Mouse (Mus musculus): Measurements from ENCODE around the gene Nfe2l1. TPM values are rescaled to one million over a fixed set of nuclear protein-coding genes. Genes with fewer than 3 reads are reported as not detected.
A peak's percentile ranks its signal among the peaks of the same experiment; 100 is the strongest.

The Nfe2l1 gene
- total and polyA plus RNA-seq, 2 experiments from 2014 or later: 57.4 to 62.4 TPM

- Histone ChIP-seq H3K27ac (ENCODE audit: low read depth, low read length) (no peak overlapping the region), H3K9me3 (ENCODE audit: low read length) (no peaks in the 10 kb centered on the region), H3K4me3 (ENCODE audit: low read depth, low read length) (peak overlapping the region; percentile 48), H3K9ac (peak overlapping the region; percentile 51), H3K4me2 (ENCODE audit: low read depth) (peak overlapping the region; percentile 90), H3K27me3 (ENCODE audit: insufficient read depth, low read length) (no peaks in the 10 kb centered on the region), H3K36me3 (ENCODE audit: insufficient read depth) (peaks cover 57% of the 10 kb centered on the region), H3K4me1 (ENCODE audit: insufficient read depth) (peaks cover 15% of the 10 kb centered on the region)
- no peak for TF ChIP-seq CTCF (IDR thresholded peaks at IDR 0.05; ENCODE audit: low read depth)
- no peak for ATAC-seq
- WGBS: 44% methylated on average over 4 of the region's 4 CpGs
- no peak for DNase-seq
Observed at GRCm38 (mm10) chr11:96822675-96823470, 6.9 kb downstream of the Nfe2l1 start.

- H3K36me3 ChIP-seq (ENCODE audit: insufficient read depth): peaks cover 59% of the 10 kb centered on the region
- DNase-seq (no peak), ATAC-seq (no peak)
- no peaks in the 10 kb centered on the region for H3K9me3 ChIP-seq (ENCODE audit: low read length)
- no peak overlapping the region for H3K9ac ChIP-seq
- H3K4me3 ChIP-seq (ENCODE audit: low read depth, low read length): no peak overlapping the region
- H3K4me1 ChIP-seq (ENCODE audit: insufficient read depth): peaks cover 15% of the 10 kb centered on the region
- H3K27me3 ChIP-seq (ENCODE audit: insufficient read depth, low read length): no peaks in the 10 kb centered on the region
- no peak overlapping the region for H3K4me2 ChIP-seq (ENCODE audit: low read depth)
- TF ChIP-seq CTCF (IDR thresholded peaks at IDR 0.05; ENCODE audit: low read depth): no peak
- WGBS: 95% methylated on average over 10 of the region's 10 CpGs
- H3K27ac ChIP-seq (ENCODE audit: low read depth, low read length): no peak overlapping the region
Observed at GRCm38 (mm10) chr11:96821956-96822355, 7.8 kb downstream of the Nfe2l1 start.

DNA sequence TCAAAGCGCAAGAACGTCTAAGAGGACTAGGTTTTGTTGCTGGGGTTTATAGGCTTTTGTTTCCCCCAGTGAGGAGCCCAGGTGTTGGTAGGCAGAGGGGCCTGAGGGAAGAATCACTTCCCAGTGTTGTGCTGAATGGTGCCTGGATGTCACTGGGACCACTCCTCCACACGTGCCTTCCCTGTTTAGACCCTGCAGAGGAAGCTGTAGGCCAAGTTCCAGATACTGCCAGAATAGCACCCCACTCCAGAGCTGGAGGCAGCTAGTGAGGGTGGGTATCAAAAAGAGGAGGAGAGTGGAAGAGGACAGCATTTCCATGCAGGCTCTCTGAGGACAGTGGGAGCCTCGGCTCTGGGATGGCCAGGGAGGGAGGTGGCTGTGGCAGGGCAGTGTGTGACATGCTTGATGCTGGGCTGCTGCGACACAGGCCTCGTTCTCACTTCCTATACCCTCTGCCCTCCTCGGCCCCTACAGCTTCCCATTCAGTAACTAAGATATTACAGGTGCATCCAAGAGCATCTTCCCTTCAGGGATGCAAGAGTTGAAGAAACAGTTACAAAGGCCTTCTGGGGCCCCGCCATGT, 11.5 kb downstream of the Nfe2l1 start:
- no peak overlapping the region for H3K4me2 ChIP-seq (ENCODE audit: low read depth)
- DNase-seq: no peak
- TF ChIP-seq CTCF (IDR thresholded peaks at IDR 0.05; ENCODE audit: low read depth): no peak
- 85% methylated on average over 8 of the region's 8 CpGs for WGBS
- H3K9ac ChIP-seq: no peak overlapping the region
- H3K9me3 ChIP-seq (ENCODE audit: low read length): no peaks in the 10 kb centered on the region
- H3K27me3 ChIP-seq (ENCODE audit: insufficient read depth, low read length): no peaks in the 10 kb centered on the region
- H3K4me3 ChIP-seq (ENCODE audit: low read depth, low read length): no peak overlapping the region
- no peak overlapping the region for H3K27ac ChIP-seq (ENCODE audit: low read depth, low read length)
- no peak for ATAC-seq
- H3K36me3 ChIP-seq (ENCODE audit: insufficient read depth): peaks cover 70% of the 10 kb centered on the region
- no peaks in the 10 kb centered on the region for H3K4me1 ChIP-seq (ENCODE audit: insufficient read depth)

DNA sequence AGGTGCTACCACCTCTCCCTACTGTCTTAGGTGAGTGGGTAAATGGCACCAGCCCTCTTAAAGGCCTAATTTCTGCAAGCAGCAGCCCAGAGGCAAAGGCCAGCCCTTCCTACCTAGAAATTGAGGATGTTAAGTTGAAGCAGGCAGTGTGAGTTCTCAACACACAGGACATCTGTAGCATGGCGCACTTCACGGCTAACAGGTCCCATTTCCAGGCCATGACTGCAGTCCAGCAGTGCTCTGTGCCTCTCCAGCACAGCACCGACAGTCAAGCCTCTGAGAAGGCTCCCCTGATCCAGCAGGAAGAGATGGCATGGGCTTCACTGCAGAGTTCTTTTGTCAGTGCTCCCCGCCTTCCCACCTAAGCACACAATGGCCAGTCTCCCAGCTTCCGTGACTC, 12.8 kb downstream of the Nfe2l1 start:
- TF ChIP-seq CTCF (IDR thresholded peaks at IDR 0.05; ENCODE audit: low read depth): no peak
- H3K9ac ChIP-seq: no peak overlapping the region
- peaks cover 72% of the 10 kb centered on the region for H3K36me3 ChIP-seq (ENCODE audit: insufficient read depth)
- H3K9me3 ChIP-seq (ENCODE audit: low read length): no peaks in the 10 kb centered on the region
- WGBS: 61% methylated on average over 5 of the region's 5 CpGs
- no peaks in the 10 kb centered on the region for H3K4me1 ChIP-seq (ENCODE audit: insufficient read depth)
- no peak for DNase-seq
- H3K27ac ChIP-seq (ENCODE audit: low read depth, low read length): no peak overlapping the region
- H3K27me3 ChIP-seq (ENCODE audit: insufficient read depth, low read length): no peaks in the 10 kb centered on the region
- H3K4me2 ChIP-seq (ENCODE audit: low read depth): no peak overlapping the region
- no peak for ATAC-seq
- no peak overlapping the region for H3K4me3 ChIP-seq (ENCODE audit: low read depth, low read length)

DNA sequence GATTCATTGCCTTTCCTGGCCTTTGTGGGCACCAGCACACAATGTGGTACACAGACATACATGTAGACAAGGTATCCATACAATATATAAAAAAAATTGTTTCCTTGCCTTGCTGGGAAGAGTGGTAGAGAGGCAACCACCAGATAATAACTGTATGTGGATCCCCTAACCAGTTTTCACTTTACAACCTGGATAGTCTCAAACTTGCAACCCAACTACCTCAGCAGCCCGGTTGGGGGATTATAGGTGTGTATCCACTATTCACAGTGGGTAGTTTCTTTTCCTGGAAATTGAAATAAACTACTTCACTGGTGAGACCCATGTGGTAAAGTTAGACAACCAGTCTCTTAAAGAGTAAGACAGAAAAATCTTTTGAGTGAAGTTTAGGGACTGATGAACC, 13.3 kb downstream of the Nfe2l1 start:
- Histone ChIP-seq H3K9ac (no peak overlapping the region), H3K27ac (ENCODE audit: low read depth, low read length) (no peak overlapping the region), H3K9me3 (ENCODE audit: low read length) (no peaks in the 10 kb centered on the region), H3K4me2 (ENCODE audit: low read depth) (no peak overlapping the region), H3K27me3 (ENCODE audit: insufficient read depth, low read length) (no peaks in the 10 kb centered on the region), H3K4me1 (ENCODE audit: insufficient read depth) (no peaks in the 10 kb centered on the region), H3K4me3 (ENCODE audit: low read depth, low read length) (no peak overlapping the region), H3K36me3 (ENCODE audit: insufficient read depth) (peaks cover 71% of the 10 kb centered on the region)
- ATAC-seq (no peak), DNase-seq (no peak)
- WGBS: 92% methylated on average over 1 of the region's 1 CpGs
- no peak for TF ChIP-seq CTCF (IDR thresholded peaks at IDR 0.05; ENCODE audit: low read depth)

GRCm38 (mm10) chr11:96815895-96816294, 13.9 kb downstream of the Nfe2l1 start:
- no peak overlapping the region for H3K9ac ChIP-seq
- H3K4me1 ChIP-seq (ENCODE audit: insufficient read depth): no peaks in the 10 kb centered on the region
- peaks cover 65% of the 10 kb centered on the region for H3K36me3 ChIP-seq (ENCODE audit: insufficient read depth)
- TF ChIP-seq CTCF (IDR thresholded peaks at IDR 0.05; ENCODE audit: low read depth): no peak
- 96% methylated on average over 2 of the region's 2 CpGs for WGBS
- no peak overlapping the region for H3K4me3 ChIP-seq (ENCODE audit: low read depth, low read length)
- H3K27me3 ChIP-seq (ENCODE audit: insufficient read depth, low read length): no peaks in the 10 kb centered on the region
- no peak overlapping the region for H3K27ac ChIP-seq (ENCODE audit: low read depth, low read length)
- H3K9me3 ChIP-seq (ENCODE audit: low read length): no peaks in the 10 kb centered on the region
- ATAC-seq: no peak
- DNase-seq: no peak
- H3K4me2 ChIP-seq (ENCODE audit: low read depth): no peak overlapping the region

DNA sequence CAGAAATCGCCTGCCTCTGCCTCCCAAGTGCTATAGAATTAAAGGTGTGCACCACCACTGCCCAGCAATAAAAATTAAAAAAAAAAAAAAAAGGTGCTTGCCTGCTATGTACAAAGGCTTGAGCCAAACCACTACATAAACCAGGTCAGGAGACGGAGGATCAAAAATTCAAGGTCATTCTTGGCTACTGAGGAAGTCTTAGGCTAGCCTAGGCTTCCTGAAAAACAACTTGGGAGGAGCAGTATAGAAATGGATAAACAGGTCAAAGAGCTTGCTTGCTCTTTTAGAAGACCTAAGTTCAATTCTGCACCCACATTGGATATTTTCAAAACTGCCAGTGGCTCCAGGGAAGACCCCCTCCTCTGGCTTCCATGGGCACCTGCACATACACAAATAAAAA, 15.3 kb downstream of the Nfe2l1 start:
- Histone ChIP-seq H3K4me1 (ENCODE audit: insufficient read depth) (no peaks in the 10 kb centered on the region), H3K27me3 (ENCODE audit: insufficient read depth, low read length) (no peaks in the 10 kb centered on the region), H3K9ac (no peak overlapping the region), H3K36me3 (ENCODE audit: insufficient read depth) (peaks cover 55% of the 10 kb centered on the region), H3K4me2 (ENCODE audit: low read depth) (no peak overlapping the region), H3K9me3 (ENCODE audit: low read length) (no peaks in the 10 kb centered on the region), H3K27ac (ENCODE audit: low read depth, low read length) (no peak overlapping the region), H3K4me3 (ENCODE audit: low read depth, low read length) (no peak overlapping the region)
- no peak for DNase-seq
- ATAC-seq: no peak
- 87% methylated on average over 2 of the region's 2 CpGs for WGBS
- TF ChIP-seq CTCF (IDR thresholded peaks at IDR 0.05; ENCODE audit: low read depth): no peak

All from forebrain, postnatal 0 days (tissue).